Mouse (Mus musculus): Measurements from ENCODE around the gene Smdt1. TPM values are rescaled to one million over a fixed set of nuclear protein-coding genes. Genes with fewer than 3 reads are reported as not detected.

Gene Smdt1
- polyA plus RNA-seq, 1 experiment from 2014 or later, result 325 TPM

DNA sequence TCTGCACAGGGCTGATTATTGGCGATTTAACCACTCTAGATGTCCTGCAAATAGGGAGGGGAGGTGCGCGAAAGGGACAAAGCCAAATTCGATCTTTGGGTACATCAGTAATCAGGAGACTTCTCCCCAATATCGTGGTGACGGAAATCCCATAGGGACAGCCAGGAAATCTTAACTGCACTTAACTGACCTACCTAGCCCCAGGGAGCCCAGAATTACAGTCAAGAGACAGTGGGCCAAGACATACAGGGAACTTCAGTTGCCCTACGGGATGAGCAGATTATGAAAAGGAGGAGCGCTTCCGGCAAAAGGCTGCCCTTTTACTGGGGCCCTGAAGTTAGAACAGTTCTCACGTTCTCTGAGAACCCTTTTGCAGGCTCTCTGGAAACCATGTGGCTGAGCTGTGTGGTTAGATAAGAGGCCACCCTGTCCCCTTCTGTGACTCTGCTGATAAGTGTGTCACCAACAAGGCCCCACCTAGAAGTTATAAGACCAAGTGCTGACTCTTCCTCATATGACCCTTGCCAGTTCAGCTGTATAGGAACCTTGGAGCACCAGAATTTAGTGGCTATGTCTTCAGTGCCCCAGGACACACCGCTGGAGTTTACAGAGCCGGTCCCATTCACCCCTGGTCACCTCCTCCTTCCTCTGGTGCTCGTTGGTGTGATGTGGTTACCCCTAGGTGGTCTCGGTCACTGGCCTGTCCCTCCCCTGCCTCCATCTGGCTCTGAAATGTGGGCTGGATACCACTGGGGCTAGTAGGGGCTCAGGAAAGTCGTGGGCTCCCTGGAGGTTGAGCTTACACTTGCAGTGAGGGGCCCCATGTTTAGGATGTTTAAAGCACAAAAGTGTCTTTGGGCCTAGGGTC, 3.1 kb downstream of the Smdt1 start:
- H3K36me3 ChIP-seq (ENCODE audit: insufficient read depth, low read length), result no peaks in the 10 kb centered on the region
- H3K4me1 ChIP-seq (ENCODE audit: insufficient read depth, low read length), result peaks cover 38% of the 10 kb centered on the region
- no peaks in the 10 kb centered on the region for H3K27me3 ChIP-seq (ENCODE audit: insufficient read depth, low read length)
- peak overlapping the region; percentile 60 for H3K4me2 ChIP-seq (replicated peaks; ENCODE audit: low read depth, low read length)
- H3K27ac ChIP-seq (ENCODE audit: low read length), result peak overlapping the region; percentile 79
- no peak for ATAC-seq (ENCODE audit: low FRiP score, low TSS enrichment)
- peak overlapping the region; percentile 46 for H3K4me3 ChIP-seq (ENCODE audit: low read length)
- peak overlapping the region; percentile 84 for H3K9ac ChIP-seq (replicated peaks; ENCODE audit: low read length)
- no peaks in the 10 kb centered on the region for H3K9me3 ChIP-seq (ENCODE audit: low read length)
- 56% methylated on average over 15 of the region's 15 CpGs for WGBS

DNA sequence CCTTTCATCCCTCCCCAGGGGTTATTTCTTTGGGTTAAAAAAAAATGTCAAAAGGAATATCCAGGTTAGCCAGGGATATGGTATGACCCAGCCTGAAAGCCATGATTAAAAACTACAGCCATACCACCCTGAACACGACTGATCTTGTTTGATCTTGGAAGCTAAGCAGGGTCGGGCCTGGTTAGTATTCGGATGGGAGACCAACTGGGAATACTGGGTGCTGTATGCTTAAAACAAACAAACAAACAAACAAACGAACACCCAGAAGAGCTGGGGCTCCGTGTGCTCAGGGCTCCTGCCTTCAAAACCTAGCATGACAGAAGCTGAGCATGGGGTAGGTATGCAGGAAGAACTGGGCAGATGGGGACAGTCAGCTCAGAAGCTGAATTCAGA, 3.8 kb downstream of the Smdt1 start:
- Histone ChIP-seq H3K36me3 (ENCODE audit: insufficient read depth, low read length) (no peaks in the 10 kb centered on the region), H3K4me1 (ENCODE audit: insufficient read depth, low read length) (peaks cover 41% of the 10 kb centered on the region), H3K9ac (replicated peaks; ENCODE audit: low read length) (no peak overlapping the region), H3K4me2 (replicated peaks; ENCODE audit: low read depth, low read length) (no peak overlapping the region), H3K27me3 (ENCODE audit: insufficient read depth, low read length) (no peaks in the 10 kb centered on the region), H3K9me3 (ENCODE audit: low read length) (no peaks in the 10 kb centered on the region), H3K27ac (ENCODE audit: low read length) (no peak overlapping the region), H3K4me3 (ENCODE audit: low read length) (no peak overlapping the region)
- ATAC-seq (ENCODE audit: low FRiP score, low TSS enrichment), result no peak
- 78% methylated on average over 5 of the region's 5 CpGs for WGBS

DNA sequence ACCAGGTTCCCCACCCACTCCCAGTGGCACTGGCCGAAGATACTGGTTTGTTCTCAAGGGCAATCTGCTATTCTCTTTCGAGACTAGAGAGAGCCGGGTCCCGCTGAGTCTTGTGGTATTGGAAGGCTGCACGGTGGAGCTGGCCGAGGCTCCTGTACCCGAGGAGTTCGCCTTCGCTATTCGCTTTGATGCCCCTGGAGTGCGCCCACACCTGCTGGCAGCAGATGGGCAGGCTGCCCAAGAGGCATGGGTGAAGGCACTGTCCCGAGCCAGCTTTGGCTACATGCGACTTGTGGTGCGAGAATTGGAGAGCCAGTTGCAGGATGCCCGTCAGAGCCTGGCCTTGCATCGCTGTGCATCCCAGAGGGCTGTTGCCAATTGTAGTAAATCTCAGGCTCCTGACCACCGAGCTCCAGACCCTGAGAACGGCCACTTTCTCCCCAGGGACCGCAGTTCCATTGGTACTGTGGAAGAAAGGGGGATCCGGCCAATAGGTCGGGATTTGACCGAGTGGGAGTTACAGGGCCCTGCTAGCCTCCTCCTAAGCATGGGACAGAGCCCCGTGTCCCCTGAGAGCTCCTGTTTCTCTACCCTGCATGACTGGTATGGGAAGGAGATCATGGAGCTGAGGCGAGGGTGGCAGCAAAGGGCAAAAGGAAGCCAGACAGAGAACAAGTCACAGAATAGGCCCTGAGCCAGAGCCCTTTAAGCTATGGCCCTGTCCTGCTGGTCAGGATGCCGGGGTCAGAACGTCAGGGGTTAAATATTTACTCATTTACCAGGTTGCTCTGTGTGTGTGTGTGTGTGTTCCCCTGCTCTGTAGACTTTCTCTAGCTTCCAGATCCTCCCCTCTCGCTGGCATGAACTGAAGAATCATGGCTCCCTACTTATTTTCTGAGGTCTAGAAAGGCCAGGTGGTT, 4.9 kb downstream of the Smdt1 start:
- 83% methylated on average over 27 of the region's 27 CpGs for WGBS

DNA sequence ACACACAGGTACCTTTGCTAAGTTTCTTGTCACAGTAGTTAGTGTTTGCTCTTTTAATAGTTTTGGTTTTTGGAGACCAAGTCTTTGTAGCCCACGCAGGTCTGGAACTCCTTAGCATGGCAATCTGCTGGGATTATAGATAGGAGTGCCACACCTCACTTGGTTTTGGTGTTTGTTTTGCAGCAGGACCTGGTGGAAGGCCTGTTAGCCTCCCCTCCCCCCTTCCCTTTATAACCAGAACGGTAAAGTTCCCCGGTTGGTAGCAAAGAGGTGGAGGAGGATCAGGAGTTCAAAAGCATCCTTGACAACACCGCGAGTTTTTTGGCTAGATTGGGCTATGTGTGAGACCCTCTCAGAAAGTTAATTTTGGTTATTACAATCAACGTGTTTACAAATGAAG, 6.2 kb downstream of the Smdt1 start:
- Histone ChIP-seq H3K4me1 (ENCODE audit: insufficient read depth, low read length) (peaks cover 34% of the 10 kb centered on the region), H3K27ac (ENCODE audit: low read length) (no peak overlapping the region; the same call in 1 of the 2 replicates), H3K9ac (replicated peaks; ENCODE audit: low read length) (no peak overlapping the region), H3K27me3 (ENCODE audit: insufficient read depth, low read length) (no peaks in the 10 kb centered on the region), H3K4me2 (replicated peaks; ENCODE audit: low read depth, low read length) (no peak overlapping the region), H3K36me3 (ENCODE audit: insufficient read depth, low read length) (peaks cover 21% of the 10 kb centered on the region), H3K4me3 (ENCODE audit: low read length) (no peak overlapping the region), H3K9me3 (ENCODE audit: low read length) (no peaks in the 10 kb centered on the region)
- 87% methylated on average over 6 of the region's 6 CpGs for WGBS
- no peak for ATAC-seq (ENCODE audit: low FRiP score, low TSS enrichment)

More for the DNA sequence above, 4.9 kb downstream of the Smdt1 start:
- no peaks in the 10 kb centered on the region for H3K9me3 ChIP-seq (ENCODE audit: low read length)
- H3K36me3 ChIP-seq (ENCODE audit: insufficient read depth, low read length), result peaks cover 8% of the 10 kb centered on the region
- H3K4me1 ChIP-seq (ENCODE audit: insufficient read depth, low read length), result peaks cover 36% of the 10 kb centered on the region
- no peak overlapping the region for H3K4me3 ChIP-seq (ENCODE audit: low read length)
- no peaks in the 10 kb centered on the region for H3K27me3 ChIP-seq (ENCODE audit: insufficient read depth, low read length)
- peak overlapping the region; percentile 15; the same call in 1 of the 2 replicates for H3K27ac ChIP-seq (ENCODE audit: low read length)
- H3K9ac ChIP-seq (replicated peaks; ENCODE audit: low read length), result no peak overlapping the region; the same call in 1 of the 2 replicates
- no peak overlapping the region for H3K4me2 ChIP-seq (replicated peaks; ENCODE audit: low read depth, low read length)
- no peak for ATAC-seq (ENCODE audit: low FRiP score, low TSS enrichment)

DNA sequence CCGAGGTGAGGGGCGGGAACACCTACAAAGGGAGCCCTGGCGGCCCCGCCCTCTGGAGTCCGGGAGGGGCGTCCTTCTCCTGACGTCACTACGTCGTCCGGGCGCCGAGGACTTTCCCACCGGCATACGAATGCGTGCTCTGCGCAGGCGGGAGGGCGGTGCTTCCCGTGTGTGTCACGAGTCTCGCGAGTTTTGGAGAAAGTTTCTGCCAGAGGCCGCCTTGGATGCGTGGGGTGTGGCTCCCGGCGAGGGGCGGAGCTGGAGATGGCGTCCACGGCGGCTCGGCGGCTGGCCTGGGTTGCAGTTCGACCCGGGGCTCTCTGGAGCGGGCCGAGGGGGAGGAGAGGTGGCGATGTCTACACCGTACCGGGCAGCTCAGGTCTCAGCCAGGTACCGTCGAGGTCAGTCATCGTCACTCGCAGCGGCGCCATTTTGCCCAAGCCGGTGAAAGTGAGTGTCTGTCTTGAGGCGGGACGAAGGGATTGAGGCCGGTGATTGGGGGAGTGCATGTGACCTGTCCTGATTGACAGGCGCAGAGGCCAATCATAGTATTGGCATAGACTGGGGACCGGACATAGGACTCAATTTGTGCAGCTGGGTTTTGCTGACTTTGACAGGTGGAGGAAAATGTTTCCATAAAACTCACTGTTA, 7.2 kb downstream of the Smdt1 start:
- peaks cover 30% of the 10 kb centered on the region for H3K36me3 ChIP-seq (ENCODE audit: insufficient read depth, low read length)
- peaks cover 30% of the 10 kb centered on the region for H3K4me1 ChIP-seq (ENCODE audit: insufficient read depth, low read length)
- H3K9me3 ChIP-seq (ENCODE audit: low read length), result no peaks in the 10 kb centered on the region
- ATAC-seq (ENCODE audit: low FRiP score, low TSS enrichment), result peak; percentile 97
- peak overlapping the region; percentile 90 for H3K27ac ChIP-seq (ENCODE audit: low read length)
- H3K27me3 ChIP-seq (ENCODE audit: insufficient read depth, low read length), result no peaks in the 10 kb centered on the region
- peak overlapping the region; percentile 73 for H3K4me3 ChIP-seq (ENCODE audit: low read length)
- under 1% methylated on average over 47 of the region's 51 CpGs for WGBS
- peak overlapping the region; percentile 86 for H3K9ac ChIP-seq (replicated peaks; ENCODE audit: low read length)
- H3K4me2 ChIP-seq (replicated peaks; ENCODE audit: low read depth, low read length), result peak overlapping the region; percentile 87

DNA sequence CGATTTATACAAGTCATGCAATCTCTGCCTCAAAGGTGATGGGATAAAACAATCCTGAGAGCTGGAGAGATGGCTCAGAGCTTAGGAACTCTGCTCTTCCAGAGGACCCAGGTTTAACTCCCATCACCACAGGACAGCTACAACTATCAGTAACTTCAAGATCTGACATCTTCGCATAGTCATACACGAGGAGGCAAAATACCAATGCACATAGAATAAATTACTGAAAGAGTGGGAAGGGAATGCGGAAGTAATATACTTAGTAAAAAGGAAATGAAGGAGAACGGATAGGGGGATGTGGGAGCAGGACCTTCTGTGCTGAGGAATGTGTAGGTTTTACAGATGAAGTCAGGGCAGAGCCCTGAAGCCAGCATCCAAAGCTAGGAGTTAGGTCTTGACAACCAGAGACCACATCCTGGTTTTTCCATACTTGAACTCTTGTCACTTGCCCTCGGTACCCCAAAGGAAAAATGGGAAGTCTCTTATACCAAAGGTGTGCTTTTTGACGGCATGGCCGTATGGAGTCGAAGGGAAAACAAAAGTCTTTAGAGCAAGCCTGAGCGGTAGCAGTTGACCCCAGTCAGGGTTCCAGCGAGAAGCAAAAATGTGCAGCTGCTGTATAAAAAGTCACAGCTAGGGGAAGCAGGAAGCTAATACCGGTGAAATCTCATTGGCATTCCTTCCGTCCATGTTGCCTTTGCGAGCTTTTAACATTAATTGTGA, 8.0 kb downstream of the Smdt1 start:
- Histone ChIP-seq H3K9me3 (ENCODE audit: low read length) (no peaks in the 10 kb centered on the region), H3K4me2 (replicated peaks; ENCODE audit: low read depth, low read length) (peak overlapping the region; percentile 87), H3K27me3 (ENCODE audit: insufficient read depth, low read length) (no peaks in the 10 kb centered on the region), H3K4me3 (ENCODE audit: low read length) (peak overlapping the region; percentile 73), H3K27ac (ENCODE audit: low read length) (peak overlapping the region; percentile 90), H3K36me3 (ENCODE audit: insufficient read depth, low read length) (peaks cover 32% of the 10 kb centered on the region), H3K9ac (replicated peaks; ENCODE audit: low read length) (peak overlapping the region; percentile 86), H3K4me1 (ENCODE audit: insufficient read depth, low read length) (peaks cover 23% of the 10 kb centered on the region)
- 41% methylated on average over 14 of the region's 14 CpGs for WGBS
- no peak for ATAC-seq (ENCODE audit: low FRiP score, low TSS enrichment)

DNA sequence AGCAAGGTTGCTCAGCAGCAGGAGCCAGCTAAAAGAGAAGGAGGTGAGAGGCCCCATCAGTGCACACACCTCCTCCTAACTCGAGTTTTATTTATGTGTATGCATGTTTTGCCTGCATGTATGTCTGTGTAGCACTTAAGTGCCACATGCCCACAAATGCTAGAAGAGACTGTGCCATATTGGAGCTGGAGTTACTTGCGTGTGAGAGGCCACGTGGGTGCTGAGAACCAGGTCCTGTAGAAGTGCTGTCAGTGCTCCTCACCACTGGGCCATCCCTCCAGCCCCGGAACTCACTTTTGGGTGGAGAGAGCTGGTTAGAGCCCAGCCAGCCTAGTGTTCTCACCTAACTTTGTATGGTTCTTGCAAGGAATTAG, 8.5 kb downstream of the Smdt1 start:
- H3K27me3 ChIP-seq (ENCODE audit: insufficient read depth, low read length), result no peaks in the 10 kb centered on the region
- 76% methylated on average over 4 of the region's 4 CpGs for WGBS
- H3K4me3 ChIP-seq (ENCODE audit: low read length), result peak overlapping the region; percentile 73
- peaks cover 32% of the 10 kb centered on the region for H3K36me3 ChIP-seq (ENCODE audit: insufficient read depth, low read length)
- peak overlapping the region; percentile 90 for H3K27ac ChIP-seq (ENCODE audit: low read length)
- peak overlapping the region; percentile 87 for H3K4me2 ChIP-seq (replicated peaks; ENCODE audit: low read depth, low read length)
- H3K4me1 ChIP-seq (ENCODE audit: insufficient read depth, low read length), result peaks cover 19% of the 10 kb centered on the region
- no peaks in the 10 kb centered on the region for H3K9me3 ChIP-seq (ENCODE audit: low read length)
- ATAC-seq (ENCODE audit: low FRiP score, low TSS enrichment), result no peak
- peak overlapping the region; percentile 86 for H3K9ac ChIP-seq (replicated peaks; ENCODE audit: low read length)

DNA sequence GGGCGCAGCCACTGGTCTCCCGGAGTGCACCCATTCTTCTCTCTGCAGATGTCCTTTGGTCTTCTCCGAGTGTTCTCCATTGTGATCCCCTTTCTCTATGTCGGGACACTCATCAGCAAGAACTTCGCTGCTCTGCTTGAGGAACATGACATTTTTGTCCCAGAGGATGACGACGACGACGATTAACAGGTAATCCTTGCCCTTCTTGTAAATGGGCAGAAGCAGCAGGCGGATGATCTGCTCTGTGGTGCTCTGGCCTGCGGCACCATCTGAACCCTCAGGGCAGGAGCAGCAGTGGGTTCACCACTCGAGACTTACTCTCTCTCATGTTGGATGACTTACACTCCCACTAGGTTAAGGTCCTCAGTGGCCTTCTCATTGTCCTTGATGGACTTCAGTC, 9.1 kb downstream of the Smdt1 start:
- H3K36me3 ChIP-seq (ENCODE audit: insufficient read depth, low read length), result peaks cover 32% of the 10 kb centered on the region
- no peak for ATAC-seq (ENCODE audit: low FRiP score, low TSS enrichment)
- 0 out of 2 replicates have a peak overlapping the region, but pooled peaks have one; percentile 86 for H3K9ac ChIP-seq (replicated peaks; ENCODE audit: low read length)
- no peak overlapping the region for H3K4me3 ChIP-seq (ENCODE audit: low read length)
- no peaks in the 10 kb centered on the region for H3K27me3 ChIP-seq (ENCODE audit: insufficient read depth, low read length)
- H3K9me3 ChIP-seq (ENCODE audit: low read length), result no peaks in the 10 kb centered on the region
- H3K4me1 ChIP-seq (ENCODE audit: insufficient read depth, low read length), result peaks cover 22% of the 10 kb centered on the region
- no peak overlapping the region; the same call in 1 of the 2 replicates for H3K27ac ChIP-seq (ENCODE audit: low read length)
- WGBS, result 91% methylated on average over 12 of the region's 12 CpGs
- no peak overlapping the region for H3K4me2 ChIP-seq (replicated peaks; ENCODE audit: low read depth, low read length)
